Mouse (Mus musculus): ENCODE measurements around the gene Srrt. TPM values are rescaled to one million over a fixed set of nuclear protein-coding genes. Genes with fewer than 3 reads are reported as not detected.

Gene Srrt
- polyA plus RNA-seq, 1 experiment from 2014 or later = 70.5 TPM

DNA sequence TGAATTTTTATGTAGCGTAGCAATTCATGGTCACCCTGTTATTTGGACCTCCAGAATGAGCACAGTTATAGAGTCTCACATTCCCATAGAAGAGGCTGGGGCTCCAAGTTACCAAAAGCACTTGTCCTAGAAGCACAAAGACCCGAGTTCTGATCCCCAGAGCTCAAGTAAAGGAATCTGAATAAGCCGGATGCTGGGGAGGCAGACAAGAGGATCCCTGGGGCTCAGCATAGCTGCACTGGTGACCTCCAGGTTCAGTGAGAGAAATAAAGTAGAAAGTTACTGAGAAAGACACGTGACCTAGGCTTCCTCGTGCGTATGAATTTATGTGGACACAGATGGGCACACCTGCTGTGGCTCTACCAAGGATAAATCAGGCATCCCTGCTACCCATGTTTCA is 27.6 kb upstream of the Srrt start:
- H3K27ac ChIP-seq = no peak overlapping the region
- no peaks in the 10 kb centered on the region for H3K36me3 ChIP-seq
- no peaks in the 10 kb centered on the region for H3K27me3 ChIP-seq
- 70% methylated on average over 6 of the region's 6 CpGs for WGBS
- no peak overlapping the region for H3K9ac ChIP-seq
- no peak for ATAC-seq (replicated peaks; ENCODE audit: insufficient number of reproducible peaks, insufficient read depth, low FRiP score, low read depth)
- H3K9me3 ChIP-seq (replicated peaks) = no peaks in the 10 kb centered on the region
- H3K4me1 ChIP-seq (replicated peaks) = peaks cover 25% of the 10 kb centered on the region
- H3K4me2 ChIP-seq = no peak overlapping the region
- H3K4me3 ChIP-seq = no peak overlapping the region

DNA sequence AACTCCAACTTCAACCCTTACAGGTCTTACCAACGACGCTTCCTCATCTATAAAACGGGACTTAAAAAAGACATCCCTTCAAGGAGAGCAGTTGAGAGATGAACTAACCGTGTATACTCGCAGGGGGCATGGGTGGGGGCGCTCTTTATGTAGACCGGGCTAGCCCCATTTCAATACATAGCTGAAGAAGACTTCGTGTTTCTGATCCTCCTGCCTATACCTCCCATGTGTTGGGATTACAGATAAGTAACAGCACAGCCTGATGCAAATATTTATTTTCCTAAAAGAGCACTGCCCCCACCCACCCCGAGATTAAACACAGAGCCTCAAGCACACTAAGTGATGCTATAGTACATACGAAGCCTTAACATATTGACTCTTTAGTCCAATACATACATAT is 26.8 kb upstream of the Srrt start:
- 48% methylated on average over 10 of the region's 10 CpGs for WGBS
- no peak for ATAC-seq (replicated peaks; ENCODE audit: insufficient number of reproducible peaks, insufficient read depth, low FRiP score, low read depth)
- H3K4me2 ChIP-seq = peak overlapping the region; percentile 96; the same call in 1 of the 2 replicates
- no peaks in the 10 kb centered on the region for H3K36me3 ChIP-seq
- H3K4me3 ChIP-seq = peak overlapping the region; percentile 66
- peaks cover 17% of the 10 kb centered on the region for H3K4me1 ChIP-seq (replicated peaks)
- H3K9me3 ChIP-seq (replicated peaks) = no peaks in the 10 kb centered on the region
- H3K9ac ChIP-seq = no peak overlapping the region
- no peak overlapping the region for H3K27ac ChIP-seq
- no peaks in the 10 kb centered on the region for H3K27me3 ChIP-seq

GRCm38 (mm10) chr5:137333512-137334174 is 26.2 kb upstream of the Srrt start, which contains the start of gene Slc12a9:
Gene Slc12a9 (minus strand): TSS chr5:137333597.
- H3K9me3 ChIP-seq (replicated peaks) = no peaks in the 10 kb centered on the region
- H3K4me3 ChIP-seq = peak within 1 kb of the TSS; percentile 66
- H3K4me2 ChIP-seq = peak within 1 kb of the TSS; percentile 96
- WGBS = under 1% methylated on average over 44 of the region's 44 CpGs
- peak within 1 kb of the TSS; percentile 64 for H3K9ac ChIP-seq
- H3K27ac ChIP-seq = 0 out of 2 replicates have a peak within 1 kb of the TSS, but pooled peaks have one; percentile 28
- no peaks in the 10 kb centered on the region for H3K27me3 ChIP-seq
- peaks cover 11% of the 10 kb centered on the region for H3K4me1 ChIP-seq (replicated peaks)
- peak; percentile 85 for ATAC-seq (replicated peaks; ENCODE audit: insufficient number of reproducible peaks, insufficient read depth, low FRiP score, low read depth)
- no peaks in the 10 kb centered on the region for H3K36me3 ChIP-seq

DNA sequence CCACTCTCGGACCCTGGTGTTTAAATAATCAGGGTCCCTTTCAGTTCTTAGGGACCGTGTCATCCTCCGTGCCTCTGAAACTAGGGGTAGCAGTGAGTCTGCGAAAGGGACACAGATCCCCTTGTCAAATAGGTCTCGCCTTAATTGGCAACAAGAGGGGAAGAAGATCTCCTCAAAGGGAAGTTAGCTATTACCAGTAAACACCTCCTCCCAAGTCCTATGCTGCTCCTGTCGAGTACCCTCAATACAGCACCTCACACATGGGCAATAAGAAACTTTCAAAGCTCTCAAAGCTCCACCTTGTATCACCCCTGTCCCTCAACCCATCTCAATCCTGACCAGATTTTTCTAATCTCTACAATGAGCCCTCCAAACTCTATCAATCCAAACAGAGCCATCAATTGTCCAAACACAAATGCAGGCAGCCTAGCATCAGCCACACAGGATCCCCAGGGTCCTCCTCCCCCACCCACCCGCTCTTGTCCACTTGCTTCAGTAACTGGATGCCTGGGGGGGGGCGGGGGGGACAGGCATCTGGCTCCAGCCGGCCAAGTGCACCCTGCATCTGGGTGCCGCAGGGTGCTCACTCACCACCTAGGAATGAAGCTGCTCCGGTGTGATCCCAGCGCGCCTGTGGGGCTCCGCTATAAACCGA is 25.5 kb upstream of the Srrt start:
- no peak for ATAC-seq (replicated peaks; ENCODE audit: insufficient number of reproducible peaks, insufficient read depth, low FRiP score, low read depth)
- 0 out of 2 replicates have a peak overlapping the region, but pooled peaks have one; percentile 28 for H3K27ac ChIP-seq
- 18% methylated on average over 15 of the region's 15 CpGs for WGBS

GRCm38 (mm10) chr5:137330910-137331309 is 23.4 kb upstream of the Srrt start:
- 86% methylated on average over 7 of the region's 7 CpGs for WGBS
- no peaks in the 10 kb centered on the region for H3K9me3 ChIP-seq (replicated peaks)

More for the DNA sequence above, 25.5 kb upstream of the Srrt start:
- Histone ChIP-seq H3K4me1 (replicated peaks) (peaks cover 11% of the 10 kb centered on the region), H3K4me2 (peak overlapping the region; percentile 96), H3K36me3 (no peaks in the 10 kb centered on the region), H3K9ac (peak overlapping the region; percentile 64), H3K27me3 (no peaks in the 10 kb centered on the region), H3K9me3 (replicated peaks) (no peaks in the 10 kb centered on the region), H3K4me3 (peak overlapping the region; percentile 66)

DNA sequence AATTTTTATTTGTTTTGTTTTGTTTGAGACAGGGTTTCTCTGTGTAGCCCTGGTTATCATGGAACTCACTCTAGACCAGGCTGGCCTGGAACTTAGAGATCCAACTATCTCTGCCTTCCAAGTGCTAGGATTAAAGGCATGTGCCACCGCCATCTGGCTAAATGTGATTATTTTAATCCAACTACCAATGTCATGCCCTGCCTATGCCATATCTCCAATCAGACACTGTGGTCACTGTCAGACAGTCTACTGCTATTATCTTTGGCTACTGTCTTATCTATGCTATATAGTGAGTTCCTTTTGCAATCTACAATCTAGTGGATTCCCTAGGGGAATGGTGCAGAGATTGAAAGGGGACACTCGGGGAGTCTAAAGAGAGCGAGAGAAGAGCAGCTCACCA is 13.5 kb upstream of the Srrt start:
- Histone ChIP-seq H3K4me3 (no peak overlapping the region), H3K4me1 (replicated peaks) (no peaks in the 10 kb centered on the region), H3K9me3 (replicated peaks) (no peaks in the 10 kb centered on the region), H3K4me2 (no peak overlapping the region), H3K27me3 (no peaks in the 10 kb centered on the region), H3K36me3 (peaks cover 13% of the 10 kb centered on the region; the same call in 1 of the 2 replicates), H3K9ac (no peak overlapping the region), H3K27ac (no peak overlapping the region)
- ATAC-seq (replicated peaks; ENCODE audit: insufficient number of reproducible peaks, insufficient read depth, low FRiP score, low read depth) = no peak
- 84% methylated on average over 3 of the region's 3 CpGs for WGBS

More at GRCm38 (mm10) chr5:137330910-137331309, 23.4 kb upstream of the Srrt start:
- no peak overlapping the region for H3K27ac ChIP-seq
- no peak overlapping the region for H3K4me2 ChIP-seq
- no peak for ATAC-seq (replicated peaks; ENCODE audit: insufficient number of reproducible peaks, insufficient read depth, low FRiP score, low read depth)
- H3K4me3 ChIP-seq = no peak overlapping the region
- H3K9ac ChIP-seq = no peak overlapping the region
- H3K36me3 ChIP-seq = peaks cover 7% of the 10 kb centered on the region; the same call in 1 of the 2 replicates
- peaks cover 7% of the 10 kb centered on the region; the same call in 1 of the 2 replicates for H3K4me1 ChIP-seq (replicated peaks)
- no peaks in the 10 kb centered on the region for H3K27me3 ChIP-seq

- Histone ChIP-seq H3K4me1 (replicated peaks) (peaks cover 17% of the 10 kb centered on the region), H3K4me2 (no peak overlapping the region), H3K9ac (no peak overlapping the region), H3K27ac (no peak overlapping the region), H3K9me3 (replicated peaks) (no peaks in the 10 kb centered on the region), H3K4me3 (no peak overlapping the region), H3K27me3 (no peaks in the 10 kb centered on the region), H3K36me3 (peaks cover 10% of the 10 kb centered on the region; the same call in 1 of the 2 replicates)
- no peak for ATAC-seq (replicated peaks; ENCODE audit: insufficient number of reproducible peaks, insufficient read depth, low FRiP score, low read depth)
- WGBS = 70% methylated on average over 1 of the region's 1 CpGs
Observed at GRCm38 (mm10) chr5:137318570-137318969, 11.1 kb upstream of the Srrt start.

GRCm38 (mm10) chr5:137317361-137317760 is 9.9 kb upstream of the Srrt start:
- Histone ChIP-seq H3K9me3 (replicated peaks) (no peaks in the 10 kb centered on the region), H3K27me3 (no peaks in the 10 kb centered on the region), H3K27ac (no peak overlapping the region), H3K4me1 (replicated peaks) (peaks cover 29% of the 10 kb centered on the region), H3K36me3 (peaks cover 10% of the 10 kb centered on the region; the same call in 1 of the 2 replicates), H3K4me2 (no peak overlapping the region), H3K9ac (no peak overlapping the region), H3K4me3 (no peak overlapping the region)
- WGBS = 60% methylated on average over 8 of the region's 8 CpGs
- ATAC-seq (replicated peaks; ENCODE audit: insufficient number of reproducible peaks, insufficient read depth, low FRiP score, low read depth) = no peak

- Histone ChIP-seq H3K27ac (peak overlapping the region; percentile 94), H3K9ac (peak overlapping the region; percentile 96; the same call in 1 of the 2 replicates), H3K4me3 (peak overlapping the region; percentile 82; the same call in 1 of the 2 replicates), H3K9me3 (replicated peaks) (no peaks in the 10 kb centered on the region), H3K27me3 (no peaks in the 10 kb centered on the region), H3K4me1 (replicated peaks) (peaks cover 38% of the 10 kb centered on the region), H3K36me3 (peaks cover 20% of the 10 kb centered on the region), H3K4me2 (peak overlapping the region; percentile 92)
- 47% methylated on average over 30 of the region's 30 CpGs for WGBS
- no peak for ATAC-seq (replicated peaks; ENCODE audit: insufficient number of reproducible peaks, insufficient read depth, low FRiP score, low read depth)
Observed at GRCm38 (mm10) chr5:137315084-137315903, 7.8 kb upstream of the Srrt start.

DNA sequence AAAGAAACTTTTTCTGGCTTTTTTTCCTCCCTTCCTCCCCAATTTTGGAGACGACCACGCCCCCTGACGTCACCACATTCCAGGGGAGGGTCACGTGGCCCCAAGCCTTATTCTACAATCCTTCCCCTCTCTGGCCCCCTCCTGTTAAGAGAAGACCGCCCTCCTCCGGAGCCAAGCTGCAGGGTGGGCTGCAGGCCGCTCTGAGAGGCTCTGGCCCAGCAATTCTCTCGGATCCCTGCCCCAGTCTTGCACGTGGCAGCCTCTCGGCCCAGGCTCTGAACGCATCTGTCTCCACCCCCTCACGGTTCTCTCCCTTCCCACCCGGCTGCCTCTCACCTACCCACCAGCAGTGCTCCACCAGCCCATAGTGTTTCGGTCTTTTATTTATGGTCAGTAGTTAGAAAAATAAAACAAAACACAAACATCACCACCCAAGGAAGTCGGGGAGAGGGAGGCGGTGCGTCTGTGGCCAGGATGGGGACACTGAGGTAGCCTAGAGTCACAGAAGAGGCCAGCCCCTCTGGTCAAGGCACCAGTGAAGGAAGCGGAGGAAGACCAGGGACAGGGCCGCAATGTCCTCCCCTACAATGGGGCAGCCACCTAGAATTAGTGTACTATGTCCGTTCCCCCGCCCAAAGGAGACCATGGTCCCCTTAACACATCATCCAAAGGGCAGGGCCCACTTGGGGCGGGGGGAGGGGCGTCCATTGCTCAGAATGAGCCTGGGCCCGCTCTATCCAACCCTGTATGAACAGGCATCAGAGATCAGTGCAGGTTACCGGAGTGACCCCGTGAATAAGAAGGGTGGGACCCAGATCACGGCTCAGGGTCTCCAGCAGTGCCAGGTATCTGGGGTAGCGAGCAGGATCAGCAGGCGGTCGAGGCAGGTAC is 7.0 kb upstream of the Srrt start, which contains the start of gene Trip6:
Gene Trip6 (minus strand): TSS at position 212 of the 891 bp plus-strand sequence.
- Histone ChIP-seq H3K4me3 (peak within 1 kb of the TSS; percentile 82), H3K4me1 (replicated peaks) (peaks cover 38% of the 10 kb centered on the region), H3K4me2 (peak within 1 kb of the TSS; percentile 92), H3K36me3 (peaks cover 27% of the 10 kb centered on the region), H3K9me3 (replicated peaks) (no peaks in the 10 kb centered on the region), H3K27me3 (no peaks in the 10 kb centered on the region), H3K27ac (peak within 1 kb of the TSS; percentile 94), H3K9ac (peak within 1 kb of the TSS; percentile 96)
- 24% methylated on average over 30 of the region's 30 CpGs for WGBS
- peak; percentile 89 for ATAC-seq (replicated peaks; ENCODE audit: insufficient number of reproducible peaks, insufficient read depth, low FRiP score, low read depth)
